Mouse (Mus musculus) liver (tissue): Measurements from ENCODE around the gene Ppil3.

Source experiments
- DNase-seq: peaks from one replicate; pipeline ENCODE4 v3.0.0-alpha.2; 2020; ENCODE audit warnings: mixed read lengths

Gene Ppil3

GRCm38 (mm10) chr1:58445143-58445722 is at the start of gene Ppil3, which contains the start of gene Nif3l1:
Ppil3 (minus strand) TSS chr1:58445486.
Nif3l1 (plus strand) TSS chr1:58445151.
- peak; percentile 82 for DNase-seq

GRCm38 (mm10) chr1:58482647-58483046 is 37.4 kb upstream of the Ppil3 start:
- DNase-seq, result no peak

DNA sequence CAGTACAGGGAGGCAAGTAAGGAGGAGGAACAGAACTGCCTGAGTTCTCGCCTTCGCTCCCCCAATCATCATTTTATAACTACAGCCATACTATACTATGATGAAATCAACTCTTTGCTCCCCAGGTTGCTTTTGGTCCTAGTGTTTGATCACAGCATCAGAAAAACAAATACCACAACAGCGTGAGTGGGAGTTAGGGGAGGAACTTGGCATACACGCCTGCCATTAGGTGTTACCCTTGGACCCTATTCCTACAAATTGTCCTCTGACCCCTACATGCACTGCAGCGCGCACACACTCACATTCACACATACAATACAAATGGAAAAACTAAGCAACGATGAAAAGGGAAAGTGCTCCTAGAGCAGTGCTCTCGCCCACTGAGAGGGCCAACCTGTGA is 30.4 kb upstream of the Ppil3 start:
- no peak for DNase-seq

DNA sequence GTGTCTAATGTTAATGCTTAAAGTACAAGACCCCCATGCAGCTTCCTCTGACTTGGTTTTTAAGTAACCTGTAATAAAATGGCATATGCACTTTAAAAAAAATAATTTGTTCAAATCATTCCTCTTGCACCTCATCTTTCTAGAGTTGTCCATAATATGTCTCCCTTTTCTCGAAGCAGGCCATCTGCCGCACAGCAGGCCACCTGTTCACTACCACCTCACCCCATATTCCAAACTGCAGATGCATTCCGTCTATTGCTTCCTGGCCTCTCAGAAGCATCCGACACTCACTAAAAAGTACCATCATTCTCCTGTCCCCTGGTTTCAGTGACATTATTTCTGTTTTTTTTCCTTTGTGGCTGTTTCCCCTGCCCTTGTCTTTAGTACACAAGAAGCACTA is 20.3 kb upstream of the Ppil3 start:
- no peak for DNase-seq

GRCm38 (mm10) chr1:58465042-58465441 is 19.8 kb upstream of the Ppil3 start:
- DNase-seq, result no peak

DNA sequence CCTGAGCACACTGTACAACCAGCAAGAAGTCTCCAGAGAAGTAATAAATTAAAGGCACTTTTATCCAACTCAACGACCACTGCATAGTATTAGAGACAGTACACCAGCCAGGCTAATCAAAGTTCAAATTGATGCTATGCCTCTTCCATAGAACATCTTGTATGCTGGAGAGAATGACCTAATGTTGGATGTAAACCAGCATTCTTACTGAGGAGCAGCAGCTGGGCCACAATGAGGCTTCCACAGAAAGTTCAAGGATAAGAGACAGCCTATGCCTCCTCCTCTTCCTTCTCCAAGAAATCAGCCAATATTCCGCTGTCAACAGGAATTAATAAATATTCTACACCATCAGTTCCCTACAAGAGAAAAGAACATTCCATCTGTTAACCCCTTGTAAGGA is 18.6 kb upstream of the Ppil3 start:
- DNase-seq, result no peak

DNA sequence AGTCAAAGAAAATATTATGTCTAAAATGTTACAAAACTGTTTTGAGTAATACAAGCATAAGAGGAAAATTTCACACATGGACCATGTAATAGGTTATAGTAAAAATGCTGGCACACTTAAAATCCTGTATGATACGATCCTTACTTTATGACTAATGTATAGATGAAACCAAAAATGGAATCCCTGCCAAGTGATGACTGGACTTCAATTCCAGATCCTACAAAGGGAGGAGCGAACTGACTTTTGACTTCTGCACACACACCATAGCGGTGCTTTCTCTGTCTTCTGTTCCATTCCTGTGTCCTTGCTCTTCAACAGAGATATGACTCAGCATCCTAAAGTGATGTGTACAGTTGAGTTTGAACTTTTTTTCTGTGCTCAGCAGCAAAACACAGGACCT is 15.3 kb upstream of the Ppil3 start:
- DNase-seq, result no peak

- DNase-seq, result no peak
Measured at GRCm38 (mm10) chr1:58458867-58459266, 13.6 kb upstream of the Ppil3 start.

- DNase-seq, result no peak
Measured at GRCm38 (mm10) chr1:58458175-58458574, 12.9 kb upstream of the Ppil3 start.

DNA sequence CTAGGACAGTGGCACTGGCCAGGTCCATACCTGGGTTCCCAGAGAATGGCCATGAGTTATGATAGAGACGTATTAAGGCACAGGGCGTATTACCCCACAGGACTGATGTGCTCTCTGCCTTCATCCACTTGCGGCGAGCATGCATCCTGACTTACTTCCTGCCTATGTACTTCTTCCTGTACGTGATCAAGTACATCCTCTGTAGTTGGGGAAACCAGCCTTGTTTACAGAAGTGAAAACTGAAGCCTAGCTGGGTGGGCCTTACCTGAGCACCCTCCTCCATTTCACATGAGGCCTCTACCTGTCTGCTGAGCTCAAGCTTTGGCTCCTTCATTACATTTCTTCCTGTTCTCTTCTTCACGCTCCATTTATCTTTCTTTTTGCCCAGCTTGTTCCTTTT is 9.0 kb upstream of the Ppil3 start:
- DNase-seq, result no peak

- DNase-seq, result no peak
Measured at GRCm38 (mm10) chr1:58448396-58448795, 3.1 kb upstream of the Ppil3 start.

- no peak for DNase-seq
Measured at GRCm38 (mm10) chr1:58447766-58448165, 2.5 kb upstream of the Ppil3 start.

- no peak for DNase-seq
Measured at GRCm38 (mm10) chr1:58445861-58446260, 575 bp upstream of the Ppil3 start.

DNA sequence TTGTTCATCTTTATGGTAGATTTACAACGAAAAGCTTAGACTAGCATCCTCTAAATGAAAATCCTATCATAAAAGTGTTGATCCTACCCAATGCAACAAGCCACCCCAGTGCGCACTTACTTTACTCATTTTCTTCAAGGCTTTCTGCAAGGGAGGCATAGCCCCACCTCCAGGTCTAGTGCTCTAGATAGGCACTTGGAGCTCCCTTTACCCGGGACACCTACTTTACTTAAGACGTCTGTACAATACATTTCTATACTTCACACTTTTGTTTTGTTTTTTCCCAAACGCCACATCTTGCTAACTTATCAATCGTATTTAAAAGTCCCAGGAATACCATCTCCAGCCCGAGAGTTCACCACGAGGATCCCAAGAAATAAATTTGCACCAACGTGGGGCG is 595 bp downstream of the Ppil3 start:
- DNase-seq, result peak; percentile 19

DNA sequence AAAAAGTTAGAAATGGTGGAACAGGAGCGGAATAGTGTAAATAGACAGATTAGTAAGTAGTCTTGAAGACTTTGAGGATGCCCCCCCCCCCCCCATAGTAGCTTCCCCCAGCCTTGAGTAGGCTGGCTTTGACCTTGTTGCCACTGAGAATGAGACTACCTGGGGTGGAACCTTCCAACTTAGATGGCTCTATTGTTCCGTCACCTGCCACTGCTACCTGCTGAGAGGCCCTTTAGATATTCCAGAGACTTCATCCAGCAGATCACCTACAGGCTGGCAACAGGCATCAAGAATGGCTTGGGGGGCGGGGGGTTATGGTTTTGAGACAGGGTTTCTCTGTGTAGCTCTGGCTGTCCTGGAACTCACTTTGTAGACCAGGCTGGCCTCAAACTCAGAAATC is 20.7 kb downstream of the Ppil3 start:
- no peak for DNase-seq

GRCm38 (mm10) chr1:58423371-58424248 is 21.7 kb downstream of the Ppil3 start, which contains the start of gene Clk1:
Clk1 (minus strand) TSS chr1:58424066.
- peak; percentile 97 for DNase-seq

DNA sequence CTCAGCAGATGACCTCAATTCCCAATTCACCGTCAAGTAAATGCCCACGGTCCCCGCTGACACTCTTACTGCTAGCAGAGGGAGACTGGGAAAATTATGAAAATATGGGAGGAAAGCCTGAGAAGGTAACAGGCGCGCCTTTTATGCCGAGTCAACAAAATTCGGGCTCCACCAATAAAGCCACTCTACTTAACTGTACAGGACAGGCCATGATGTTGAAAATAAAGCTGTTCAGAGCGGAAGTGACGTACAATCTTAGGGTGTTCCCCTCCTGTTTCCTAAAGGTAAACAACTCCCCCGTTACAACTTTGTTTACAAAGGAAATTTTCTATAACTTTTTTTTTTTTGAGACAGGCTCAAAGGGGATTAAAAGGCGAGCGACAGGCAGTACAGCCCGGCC is 22.4 kb downstream of the Ppil3 start:
- peak; percentile 27 for DNase-seq

DNA sequence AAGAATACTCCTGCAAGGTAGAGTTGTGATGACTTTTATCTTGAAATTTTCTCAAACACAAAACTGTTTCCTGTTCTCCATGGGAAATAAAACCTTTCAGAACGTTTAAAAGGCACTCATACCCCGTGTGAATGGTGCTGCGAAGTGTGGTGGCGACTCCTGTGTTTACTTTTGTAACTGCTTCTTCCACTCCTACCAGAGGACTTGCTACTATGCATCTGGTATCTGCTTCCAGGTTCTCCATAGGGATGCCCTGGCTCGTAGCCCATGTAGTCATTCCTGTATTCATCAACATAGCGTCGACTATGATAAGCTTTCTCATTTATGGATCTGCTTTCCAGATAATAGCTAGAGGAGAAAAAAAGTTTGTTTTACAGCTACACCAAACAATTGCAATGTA is 24.3 kb downstream of the Ppil3 start:
- no peak for DNase-seq

DNA sequence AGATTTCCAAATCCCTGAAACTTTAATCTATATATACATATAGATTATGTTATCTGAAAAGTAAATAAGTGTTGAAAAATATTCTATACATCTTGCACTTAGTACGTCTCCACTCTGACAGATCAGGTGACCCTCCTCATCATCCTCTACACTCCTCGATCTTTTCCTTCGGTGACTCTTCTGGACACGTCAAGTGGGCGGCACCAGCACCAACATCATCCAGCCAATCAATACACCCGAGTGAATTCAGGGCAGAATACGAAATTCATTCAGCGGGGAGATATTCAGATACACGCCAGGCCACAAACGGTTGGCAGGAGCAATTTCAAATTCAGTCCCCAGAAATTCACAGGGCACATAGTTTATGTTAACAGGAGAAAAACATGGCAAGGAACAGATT is 25.3 kb downstream of the Ppil3 start:
- DNase-seq, result no peak

DNA sequence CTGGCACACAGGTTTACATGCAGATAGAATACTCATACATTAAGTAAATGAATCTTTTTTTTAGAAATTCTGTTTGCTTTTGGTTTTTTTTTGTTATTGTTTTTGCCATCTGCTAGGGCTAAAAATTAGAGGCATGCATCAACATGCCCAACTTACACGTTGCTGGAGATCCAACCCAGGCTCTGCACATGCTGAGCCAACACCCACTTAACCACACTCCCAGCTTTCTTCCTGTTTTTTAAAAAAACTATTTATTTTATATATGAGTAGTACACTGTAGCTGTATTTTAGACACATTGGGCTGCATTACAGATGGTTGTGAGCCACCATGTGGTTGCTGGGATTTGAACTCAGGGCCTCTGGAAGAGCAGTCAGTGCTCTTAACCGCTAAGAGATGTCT is 29.2 kb downstream of the Ppil3 start:
- no peak for DNase-seq

DNA sequence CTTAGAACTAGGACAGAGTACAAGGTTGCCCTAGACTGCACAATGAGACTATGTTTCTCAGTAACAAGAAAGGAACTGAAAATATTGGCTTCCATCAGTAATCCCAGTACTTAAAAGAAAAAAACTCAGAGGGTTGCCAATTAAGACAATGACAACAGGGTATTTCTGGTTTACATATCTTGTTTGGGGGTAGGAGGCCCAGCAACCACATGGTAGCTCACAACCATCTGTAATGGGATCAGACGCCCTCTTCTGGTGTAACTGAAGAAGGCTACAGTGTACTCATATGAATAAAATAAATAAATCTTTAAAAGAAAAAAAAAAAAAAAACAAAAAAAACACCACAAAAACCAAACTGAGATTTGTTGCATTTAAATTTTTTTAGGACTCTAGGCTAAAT is 29.8 kb downstream of the Ppil3 start:
- DNase-seq, result no peak

- no peak for DNase-seq
Measured at GRCm38 (mm10) chr1:58410776-58411175, 34.5 kb downstream of the Ppil3 start.

- DNase-seq, result no peak
Measured at GRCm38 (mm10) chr1:58410198-58410588, 35.1 kb downstream of the Ppil3 start.

DNA sequence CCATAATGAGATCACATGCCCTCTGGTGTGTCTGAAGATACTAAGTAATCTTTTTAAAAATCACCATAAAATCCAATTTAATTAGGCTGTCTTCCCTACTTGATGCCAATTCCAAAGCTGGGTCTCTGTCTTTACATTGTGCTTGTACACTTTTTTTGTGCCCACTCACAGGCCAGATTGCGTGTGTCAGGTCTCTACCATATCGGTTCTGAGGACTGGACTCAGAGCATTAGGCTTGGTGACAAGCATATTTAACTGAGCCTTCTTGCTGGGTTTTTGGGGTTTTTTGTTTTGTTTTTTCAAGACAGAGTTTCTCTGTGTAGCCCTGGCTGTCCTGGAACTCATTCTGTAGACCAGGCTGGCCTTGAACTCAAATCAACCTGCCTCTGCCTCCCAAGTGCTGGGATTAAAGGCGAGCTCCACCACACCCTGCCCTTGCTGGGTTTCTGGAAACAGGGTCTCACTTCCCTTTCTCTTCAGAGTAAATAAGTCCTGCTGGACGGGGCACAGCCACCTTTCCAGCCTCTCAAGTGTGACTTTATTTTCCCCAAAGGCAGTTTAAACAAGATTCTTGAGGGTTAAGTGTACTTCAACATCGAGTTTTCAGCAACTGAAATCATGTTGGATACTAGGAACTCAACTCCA is 35.6 kb downstream of the Ppil3 start:
- no peak for DNase-seq
